Mouse (Mus musculus) spleen, adult 12 weeks (tissue): ENCODE results near the gene Intu.

Source experiments
- DNase-seq: peaks from one replicate; pipeline ENCODE4 v3.0.0; 2022; ENCODE audit warnings: low spot score

Gene Intu

GRCm38 (mm10) chr3:40531286-40532141 is at the start of gene Intu:
Gene Intu (plus strand): TSS chr3:40531286.
- DNase-seq = no peak

DNA sequence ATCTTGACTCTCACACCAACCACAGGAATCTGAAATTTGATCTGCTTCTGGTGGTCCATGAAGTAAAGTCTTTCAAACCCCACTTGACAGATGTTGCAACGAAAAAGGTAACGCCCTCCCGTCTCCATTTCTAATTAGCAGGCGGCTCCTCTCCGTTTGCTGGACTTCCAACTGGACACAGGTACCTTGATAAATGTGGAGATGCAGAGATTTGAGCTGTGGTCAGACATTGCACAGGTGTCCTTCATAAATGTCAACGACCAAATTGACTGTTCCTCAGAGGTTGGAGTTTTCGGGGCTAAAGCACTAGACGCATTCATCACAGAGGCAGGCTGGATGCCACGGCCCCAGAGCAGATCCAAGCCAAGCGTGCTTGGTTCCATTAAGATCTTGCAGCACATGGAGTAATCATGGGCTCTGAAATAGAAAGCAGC is 47.8 kb upstream of the Intu start:
- no peak for DNase-seq

DNA sequence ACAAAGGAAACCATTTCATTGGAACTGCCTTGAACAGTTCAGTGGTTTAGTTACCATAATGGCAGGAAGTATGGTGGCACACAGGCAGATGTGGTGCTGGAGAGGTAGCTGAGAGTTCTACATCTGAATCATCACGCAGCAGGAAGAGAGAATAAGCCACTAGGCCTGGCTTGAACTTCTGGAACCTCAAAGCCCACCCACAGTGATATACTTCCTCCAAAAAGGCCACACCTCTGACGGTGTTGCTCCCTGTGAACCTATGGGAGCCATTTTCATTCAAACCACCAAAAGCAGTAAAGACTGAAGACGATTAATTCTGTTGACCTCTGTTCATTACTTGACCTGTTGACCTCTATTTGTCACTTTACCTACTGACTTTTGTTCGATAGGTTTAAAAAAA is 43.7 kb upstream of the Intu start:
- DNase-seq = no peak

DNA sequence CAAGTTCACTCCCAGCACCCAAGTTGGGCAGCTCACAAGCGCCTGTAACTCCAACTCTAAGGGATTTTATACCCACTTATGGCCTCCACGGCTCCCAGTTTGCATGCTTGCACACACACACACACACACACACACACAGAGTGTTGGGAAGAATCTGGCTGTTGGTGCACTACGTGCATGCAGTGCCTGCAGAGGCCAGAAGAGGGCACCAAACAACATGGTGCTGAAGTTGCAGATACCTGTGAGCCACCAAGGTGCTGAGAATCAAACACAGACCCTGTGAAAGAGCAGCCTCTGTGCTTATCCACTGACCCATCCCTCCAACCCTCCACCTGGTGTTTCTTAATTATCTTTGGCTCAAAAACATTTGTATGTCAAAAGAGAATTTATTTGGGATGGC is 39.3 kb upstream of the Intu start:
- DNase-seq = no peak

DNA sequence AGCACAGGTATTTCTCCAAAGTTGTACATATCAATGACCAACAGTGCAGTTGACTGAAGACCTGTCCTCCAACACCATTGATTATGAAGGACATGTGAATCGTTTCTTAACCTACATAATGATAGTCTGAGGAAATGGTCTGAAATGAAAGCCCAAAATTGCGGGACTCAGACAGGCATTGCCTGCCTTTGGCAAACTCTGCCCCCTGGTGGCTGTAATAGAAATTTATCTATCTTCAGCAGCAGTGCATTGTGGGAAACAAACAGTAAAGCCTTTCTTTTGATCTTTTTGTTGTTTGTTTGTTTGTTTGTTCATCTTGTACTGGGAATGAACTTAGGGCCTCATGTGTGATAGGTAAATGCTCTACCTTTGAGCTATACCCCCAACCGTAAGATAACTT is 32.2 kb upstream of the Intu start:
- no peak for DNase-seq

GRCm38 (mm10) chr3:40500157-40500808 is 30.8 kb upstream of the Intu start:
- DNase-seq = no peak

- no peak for DNase-seq
These were observed 26.7 kb upstream of the Intu start for GRCm38 (mm10) chr3:40504377-40504776.

- no peak for DNase-seq
These were observed 25.6 kb upstream of the Intu start for GRCm38 (mm10) chr3:40505451-40506014.

DNA sequence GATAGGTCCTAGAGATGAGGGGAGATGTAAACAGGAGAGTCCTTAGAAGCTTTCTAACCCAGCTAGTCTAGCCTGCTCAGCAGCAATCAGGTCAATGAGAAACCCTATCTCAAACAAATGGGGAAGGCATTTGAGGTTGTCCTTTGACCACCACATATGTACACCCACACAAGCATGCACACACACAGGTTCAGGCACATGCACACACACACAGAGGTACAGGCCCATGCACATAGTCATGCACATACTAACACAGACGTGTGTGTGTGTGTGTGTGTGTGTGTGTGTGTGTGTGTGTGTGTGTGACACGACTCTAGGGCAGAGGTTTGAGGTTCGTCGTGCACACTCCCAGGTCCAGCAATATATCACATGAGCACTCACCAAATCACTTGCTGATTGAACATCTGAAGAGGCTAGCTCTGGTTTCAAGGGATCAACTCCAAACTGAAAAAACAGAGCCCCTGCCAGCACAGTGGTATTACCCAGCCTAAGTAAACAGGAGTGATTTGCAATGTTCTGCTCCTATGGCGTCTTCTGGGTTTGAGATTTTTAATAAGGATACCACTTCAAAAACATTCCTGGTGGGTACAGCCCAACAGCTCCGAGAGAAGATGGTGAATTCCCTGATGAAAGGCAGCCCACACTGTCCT is 22.0 kb upstream of the Intu start:
- no peak for DNase-seq

GRCm38 (mm10) chr3:40510567-40510966 is 20.5 kb upstream of the Intu start:
- DNase-seq = no peak

DNA sequence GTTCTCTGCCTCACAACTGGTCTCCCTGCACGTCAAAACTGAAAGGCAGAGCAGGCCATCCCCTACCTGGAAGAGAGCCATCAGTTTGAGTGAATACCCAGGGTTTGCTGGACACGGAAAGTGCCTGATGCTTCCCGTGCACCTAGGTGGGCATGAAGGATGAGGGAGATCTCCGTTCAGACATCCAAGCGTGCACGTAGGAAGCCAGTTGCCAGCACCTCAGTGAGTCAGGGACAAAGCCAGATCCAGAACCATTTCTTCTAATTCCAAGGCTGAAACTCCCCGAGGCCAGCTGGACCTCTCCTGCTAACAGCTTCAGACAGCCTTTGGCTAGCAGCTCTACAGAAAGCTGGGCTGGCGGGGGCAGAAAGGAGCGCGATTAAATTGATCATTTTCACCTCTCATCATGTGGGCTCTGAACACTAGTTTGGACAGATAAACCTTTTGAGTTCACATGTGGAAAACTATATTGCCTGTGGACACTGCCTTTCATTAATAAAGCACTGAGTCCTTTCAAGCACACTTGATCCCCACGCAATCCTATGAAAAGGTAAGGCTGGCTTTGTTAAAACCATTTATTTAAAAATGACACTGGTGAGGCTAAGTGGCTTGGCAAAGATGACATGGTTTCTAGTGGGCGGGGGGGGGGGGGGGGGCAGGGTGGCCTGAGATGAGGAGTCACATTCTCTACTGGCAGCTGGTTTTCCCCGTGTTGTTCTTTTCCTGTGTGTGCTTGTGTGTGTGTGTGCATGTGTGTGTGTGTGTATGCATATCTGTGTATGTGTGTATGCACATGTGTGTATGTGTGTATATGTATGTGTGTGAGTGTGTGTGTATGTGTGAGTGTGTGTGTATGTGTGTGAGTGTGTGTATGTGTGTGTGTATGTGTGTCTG is 17.9 kb upstream of the Intu start:
- DNase-seq = no peak

GRCm38 (mm10) chr3:40518240-40518639 is 12.8 kb upstream of the Intu start:
- DNase-seq = no peak

- no peak for DNase-seq
These were observed 11.5 kb upstream of the Intu start for GRCm38 (mm10) chr3:40519555-40519954.

GRCm38 (mm10) chr3:40520567-40520966 is 10.5 kb upstream of the Intu start:
- no peak for DNase-seq

GRCm38 (mm10) chr3:40522446-40522845 is 8.6 kb upstream of the Intu start:
- no peak for DNase-seq

DNA sequence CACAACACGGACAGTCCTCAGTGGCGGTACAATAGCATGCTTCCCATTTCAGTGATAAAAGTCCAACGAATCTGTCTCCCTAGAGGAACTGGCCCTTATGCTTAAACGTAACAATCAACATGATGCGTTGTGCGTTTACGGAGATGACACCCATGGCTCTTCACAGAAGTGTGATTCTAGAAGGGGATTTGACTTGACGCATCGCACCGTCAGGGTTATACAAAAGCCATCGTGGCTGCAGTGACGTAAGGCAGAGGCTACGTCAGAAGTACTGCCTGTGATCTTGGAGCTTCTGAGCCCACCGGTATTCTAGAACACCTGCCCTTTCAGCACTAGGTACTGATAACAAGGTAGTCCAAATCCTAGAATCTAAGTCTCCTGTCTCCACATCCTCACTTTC is 8.2 kb upstream of the Intu start:
- DNase-seq = no peak

GRCm38 (mm10) chr3:40523371-40523783 is 7.7 kb upstream of the Intu start:
- DNase-seq = no peak

DNA sequence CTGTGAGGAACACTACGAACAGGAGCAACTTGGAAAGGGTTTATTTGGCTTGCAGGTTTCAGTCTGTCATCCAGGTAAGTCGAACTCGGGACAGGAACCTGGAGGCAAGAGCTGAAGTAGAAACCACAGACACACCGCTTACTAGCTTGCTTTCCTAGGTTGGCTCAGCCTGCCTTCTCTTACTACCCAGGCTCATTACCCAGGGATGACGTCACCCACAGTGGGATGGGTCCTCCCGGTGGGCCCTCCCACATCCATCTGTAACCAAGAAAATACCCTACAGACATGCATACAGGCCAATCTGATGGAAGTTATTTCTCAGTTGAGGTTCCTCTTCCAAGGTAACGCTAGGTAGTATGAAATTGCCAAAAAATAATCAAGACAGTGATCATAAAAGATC is 6.2 kb upstream of the Intu start:
- DNase-seq = no peak

DNA sequence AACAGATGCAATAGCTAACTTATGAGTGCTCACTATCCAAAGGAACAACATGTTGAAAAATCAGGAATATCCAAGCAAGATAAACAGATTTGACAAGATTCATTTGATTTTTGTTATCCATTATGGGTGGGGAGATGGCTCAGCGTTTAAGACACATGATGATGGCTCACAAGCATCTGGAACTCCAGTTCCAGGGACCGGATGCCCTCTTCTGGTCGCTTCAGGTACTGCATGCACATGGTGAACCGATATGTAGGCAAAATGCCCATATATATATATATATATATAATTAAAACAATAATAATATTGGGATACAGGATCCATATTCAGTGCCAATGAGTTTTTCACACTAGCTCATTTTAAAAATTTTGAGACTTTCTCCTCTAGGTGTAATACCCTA is 5.7 kb upstream of the Intu start:
- DNase-seq = peak; percentile 54

DNA sequence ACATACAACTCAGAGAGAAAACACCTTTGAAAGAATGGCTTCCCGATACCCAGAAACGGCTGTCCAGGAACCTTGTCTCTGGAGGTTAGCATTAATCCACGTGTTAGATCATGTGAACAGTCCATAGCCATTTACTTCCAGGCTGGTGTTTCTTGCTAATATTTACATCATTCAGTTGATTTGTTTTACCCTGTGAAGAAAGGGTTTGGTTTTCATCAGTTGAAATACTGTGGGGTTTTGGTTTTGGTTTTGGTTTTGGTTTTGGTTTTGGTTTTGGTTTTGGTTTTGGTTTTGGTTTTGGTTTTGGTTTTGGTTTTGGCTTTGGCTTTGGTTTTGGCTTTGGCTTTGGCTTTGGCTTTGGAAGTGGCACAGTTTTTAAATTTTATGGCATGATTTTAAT is 5.0 kb upstream of the Intu start:
- no peak for DNase-seq

DNA sequence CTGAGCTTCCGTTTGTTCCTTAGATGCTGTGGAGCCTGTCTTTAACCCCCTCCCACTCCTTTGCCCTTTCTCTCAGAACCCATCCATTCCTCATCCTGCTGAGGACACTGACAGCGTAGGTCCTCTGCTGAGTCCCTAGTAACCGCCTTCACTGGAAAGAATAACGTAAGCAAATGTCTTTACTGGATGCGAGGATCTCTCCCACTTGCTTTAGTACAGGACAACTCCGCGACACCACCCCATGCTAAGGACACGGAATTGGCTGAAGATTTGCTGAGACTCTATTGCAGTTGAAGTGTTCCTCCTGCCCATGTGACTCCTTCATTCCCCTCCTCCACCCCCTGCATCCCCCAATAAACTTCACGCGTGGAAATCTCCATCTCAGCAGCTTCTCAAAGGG is 3.9 kb upstream of the Intu start:
- no peak for DNase-seq
